Mouse (Mus musculus) adrenal gland, adult 2 months (tissue): ENCODE measurements at regions not wholly inside any gene's neighbourhood (a gene's known extent, or its start where the extent isn't known, plus 50 kb on each side); places are given as distances from the start of the nearest gene placed in this dataset.
"Not testable (repeated sequence)": the region's sequence is repeated elsewhere in the genome, so short reads cannot be mapped to it uniquely, and the experiment has no call there.

Source experiments
- DNase-seq: peaks from one replicate; pipeline ENCODE4 v3.0.0; 2021

- no peak for DNase-seq
Measured at GRCm38 (mm10) chrX:18960465-18960864, 499.3 kb upstream of the 4930578C19Rik start.

GRCm38 (mm10) chrX:18942612-18943011, 481.4 kb upstream of the 4930578C19Rik start:
- no peak for DNase-seq

GRCm38 (mm10) chrX:18933340-18933739, 472.1 kb upstream of the 4930578C19Rik start:
- DNase-seq = no peak

GRCm38 (mm10) chrX:18923084-18923483, 461.9 kb upstream of the 4930578C19Rik start:
- DNase-seq = no peak

GRCm38 (mm10) chrX:18921366-18922092, 460.3 kb upstream of the 4930578C19Rik start:
- DNase-seq = no peak

GRCm38 (mm10) chrX:18882784-18883171, 421.6 kb upstream of the 4930578C19Rik start:
- no peak for DNase-seq

- DNase-seq = peak; percentile 67
Measured at GRCm38 (mm10) chrX:18882088-18882783, 421.0 kb upstream of the 4930578C19Rik start.

GRCm38 (mm10) chrX:18875734-18876133, 414.5 kb upstream of the 4930578C19Rik start:
- no peak for DNase-seq

GRCm38 (mm10) chrX:18874051-18874450, 412.9 kb upstream of the 4930578C19Rik start:
- DNase-seq = peak; percentile 40

GRCm38 (mm10) chrX:18838668-18839067, 377.5 kb upstream of the 4930578C19Rik start:
- DNase-seq = no peak

- not testable (repeated sequence) for DNase-seq
Measured at GRCm38 (mm10) chrX:18824971-18825370, 363.8 kb upstream of the 4930578C19Rik start.

- no peak for DNase-seq
Measured at GRCm38 (mm10) chrX:18814441-18814973, 353.3 kb upstream of the 4930578C19Rik start.
